Mouse (Mus musculus): ENCODE data around the gene Csf2ra. TPM values are rescaled to one million over a fixed set of nuclear protein-coding genes. Genes with fewer than 3 reads are reported as not detected.
A peak's percentile ranks its signal among the peaks of the same experiment; 100 is the strongest.
"Not testable (repeated sequence)": the region's sequence is repeated elsewhere in the genome, so short reads cannot be mapped to it uniquely, and the experiment has no call there.

The Csf2ra gene
- total RNA-seq (2021) = 1 to 10 TPM; 1.4 to 1.5 TPM
- long read RNA-seq, experiment 1, partial matches to known transcripts = 0 of 3 reads
- long read RNA-seq, experiment 1, other reads (novel, unspliced or antisense) = 3 of 3 reads
- long read RNA-seq, experiment 2, partial matches to known transcripts = 0 of 1 reads
- long read RNA-seq, experiment 2, other reads (novel, unspliced or antisense) = 1 of 1 reads

DNA sequence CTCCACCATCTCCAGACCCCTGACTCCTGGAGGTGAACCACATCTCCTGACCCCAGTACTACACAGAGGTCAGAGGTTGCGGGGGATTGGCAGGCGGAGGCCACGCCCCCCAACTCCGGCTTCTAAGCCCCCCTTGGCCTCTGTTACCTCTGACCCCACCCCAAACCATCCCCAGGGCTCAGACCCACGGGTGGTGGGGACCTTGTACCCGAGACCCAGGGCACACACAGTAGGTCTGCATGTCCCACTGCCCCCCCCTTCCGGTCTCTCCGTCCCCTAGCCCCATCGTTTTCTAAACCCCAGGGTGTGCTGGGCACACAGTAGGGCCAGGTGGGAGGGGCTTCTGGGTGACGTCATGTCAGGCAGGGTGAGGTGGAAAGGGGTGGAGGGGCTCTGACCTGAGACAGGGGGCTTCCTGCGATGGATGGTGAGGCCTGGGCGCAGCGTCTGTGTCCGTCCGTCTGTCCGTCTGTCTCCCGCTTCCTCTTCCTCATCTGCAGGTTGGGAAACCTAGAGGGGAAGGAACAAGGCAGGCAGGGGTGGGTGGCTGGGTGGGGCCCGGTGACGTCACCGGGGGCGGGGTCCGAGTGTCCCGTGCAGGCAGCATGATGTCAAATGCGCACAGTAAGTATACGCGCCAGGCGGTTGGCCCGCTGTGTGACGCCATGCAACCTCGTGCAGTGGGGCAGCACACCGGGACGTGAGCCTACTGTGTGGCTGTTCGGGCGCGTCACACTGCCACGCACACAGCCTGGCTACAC, at the start of gene Csf2ra:
Gene Csf2ra, minus strand, starts transcription at position 489 of the 761 bp plus-strand sequence.
- intact Hi-C loops (cut with DNase I) = no loop called here
- no peak for TF ChIP-seq CTCF (IDR thresholded peaks at IDR 0.05)
- peak; percentile 30 for DNase-seq
- Histone ChIP-seq H3K4me3 (peak within 1 kb of the TSS; percentile 71), H3K27ac (peak within 1 kb of the TSS; percentile 46)

DNA sequence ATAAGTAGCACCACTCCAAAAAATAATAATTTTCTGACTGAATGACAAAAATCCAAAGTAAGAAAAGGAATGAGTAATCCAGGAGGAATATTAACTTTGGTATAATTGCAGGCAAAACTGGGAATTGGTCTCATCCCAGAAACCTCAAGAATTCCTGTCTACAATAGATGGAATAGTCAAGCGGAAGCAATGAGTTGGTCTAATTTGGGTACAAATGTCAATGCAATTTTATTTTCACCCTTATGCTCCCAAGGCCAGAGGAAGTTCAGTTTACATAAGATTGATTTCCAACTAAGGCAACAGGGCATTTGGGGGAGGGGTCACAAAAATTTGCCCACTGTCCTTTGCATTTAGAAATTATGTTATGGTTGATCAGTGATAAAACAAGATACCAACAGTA, 47.2 kb upstream of the Csf2ra start:
- H3K4me3 ChIP-seq = no peak overlapping the region
- intact Hi-C loops (cut with DNase I) = no loop called here
- H3K27ac ChIP-seq = no peak overlapping the region
- no peak for TF ChIP-seq CTCF (IDR thresholded peaks at IDR 0.05)
- DNase-seq = no peak

DNA sequence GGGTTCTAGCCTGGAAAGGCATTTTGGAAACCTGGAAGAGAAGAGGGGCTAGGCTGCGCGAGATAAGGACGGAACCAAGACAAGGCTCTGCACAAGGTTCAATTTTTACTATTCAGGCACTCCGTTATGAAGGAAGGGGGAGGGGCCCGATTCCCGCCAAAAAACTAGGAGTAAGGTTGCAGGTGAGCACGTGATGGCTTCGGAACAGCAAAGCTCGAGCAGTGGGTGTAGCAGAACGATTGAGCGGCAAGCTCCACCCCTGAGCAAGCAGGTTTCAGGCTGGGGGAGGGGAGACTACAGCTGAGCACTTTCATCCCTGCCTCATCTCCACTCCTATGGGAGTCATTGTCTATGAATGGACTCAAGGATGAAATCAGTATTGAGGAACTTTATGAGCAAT, 40.9 kb upstream of the Csf2ra start:
- H3K27ac ChIP-seq; H3K4me3 ChIP-seq; intact Hi-C loops (cut with DNase I); DNase-seq: not testable (repeated sequence)

DNA sequence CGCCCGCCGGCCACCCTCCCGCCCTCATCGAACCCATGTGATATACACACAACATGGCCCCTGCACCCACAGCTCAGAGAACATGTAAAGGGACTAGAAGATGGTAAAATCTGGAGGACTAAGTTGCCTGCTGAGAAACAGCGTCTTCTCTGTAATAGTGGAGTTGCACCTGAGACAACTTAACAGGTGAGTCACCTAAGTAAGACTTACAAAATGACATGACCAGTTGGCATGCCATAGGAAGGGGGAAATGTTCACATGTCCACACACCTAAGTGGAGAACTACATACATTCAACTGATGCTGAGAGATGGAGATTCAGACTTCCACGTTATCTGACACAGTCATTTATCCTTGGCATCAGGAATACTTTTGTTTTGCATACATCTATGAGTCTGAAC, 38.9 kb upstream of the Csf2ra start:
- DNase-seq = no peak
- no peak for TF ChIP-seq CTCF (IDR thresholded peaks at IDR 0.05)
- Histone ChIP-seq H3K4me3 (no peak overlapping the region), H3K27ac (no peak overlapping the region)
- intact Hi-C loops (cut with DNase I) = no loop called here

DNA sequence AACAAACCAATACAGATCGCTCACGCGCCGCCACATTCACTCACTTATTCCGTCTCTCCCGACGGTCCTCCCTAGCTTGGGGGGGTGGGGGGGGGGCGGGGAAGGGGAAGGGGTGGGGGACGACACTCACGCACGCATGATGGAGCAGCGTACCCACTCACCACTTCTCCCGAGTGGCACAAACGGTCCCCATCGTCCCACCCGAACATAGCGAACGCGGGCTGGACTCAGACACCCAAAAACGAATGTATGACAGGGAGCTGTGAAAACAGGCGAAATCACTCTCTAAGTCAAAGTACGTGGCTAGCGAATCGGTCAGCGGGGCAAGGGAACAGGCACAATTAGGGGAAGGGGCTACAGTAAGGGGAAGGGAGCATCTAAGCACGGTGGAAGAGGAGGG, 38.4 kb upstream of the Csf2ra start:
- Histone ChIP-seq H3K4me3 (no peak overlapping the region), H3K27ac (no peak overlapping the region)
- intact Hi-C loops (cut with DNase I) = no loop called here
- no peak for DNase-seq
- no peak for TF ChIP-seq CTCF (IDR thresholded peaks at IDR 0.05)

DNA sequence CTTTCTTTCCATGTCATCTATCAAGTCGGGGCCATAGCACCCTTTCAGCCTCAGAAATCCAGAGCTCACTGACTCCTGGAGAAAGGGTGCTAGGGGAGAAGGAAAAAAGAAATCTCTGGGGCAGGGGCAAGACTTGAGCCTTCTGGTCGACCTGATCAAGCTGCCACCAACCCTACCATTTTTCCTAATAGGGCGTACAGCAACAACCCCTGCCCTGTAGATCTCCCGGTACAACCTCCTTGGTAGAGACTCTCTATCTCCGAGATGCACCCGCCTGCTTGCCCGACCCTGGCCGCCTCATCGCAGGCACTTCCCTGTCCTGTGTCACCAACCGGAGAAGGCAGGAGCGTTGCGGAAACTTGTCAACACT, 38.0 kb upstream of the Csf2ra start:
- Histone ChIP-seq H3K27ac (no peak overlapping the region), H3K4me3 (no peak overlapping the region)
- peak; percentile 30 for DNase-seq
- intact Hi-C loops (cut with DNase I) = no loop called here
- TF ChIP-seq CTCF (IDR thresholded peaks at IDR 0.05) = no peak

DNA sequence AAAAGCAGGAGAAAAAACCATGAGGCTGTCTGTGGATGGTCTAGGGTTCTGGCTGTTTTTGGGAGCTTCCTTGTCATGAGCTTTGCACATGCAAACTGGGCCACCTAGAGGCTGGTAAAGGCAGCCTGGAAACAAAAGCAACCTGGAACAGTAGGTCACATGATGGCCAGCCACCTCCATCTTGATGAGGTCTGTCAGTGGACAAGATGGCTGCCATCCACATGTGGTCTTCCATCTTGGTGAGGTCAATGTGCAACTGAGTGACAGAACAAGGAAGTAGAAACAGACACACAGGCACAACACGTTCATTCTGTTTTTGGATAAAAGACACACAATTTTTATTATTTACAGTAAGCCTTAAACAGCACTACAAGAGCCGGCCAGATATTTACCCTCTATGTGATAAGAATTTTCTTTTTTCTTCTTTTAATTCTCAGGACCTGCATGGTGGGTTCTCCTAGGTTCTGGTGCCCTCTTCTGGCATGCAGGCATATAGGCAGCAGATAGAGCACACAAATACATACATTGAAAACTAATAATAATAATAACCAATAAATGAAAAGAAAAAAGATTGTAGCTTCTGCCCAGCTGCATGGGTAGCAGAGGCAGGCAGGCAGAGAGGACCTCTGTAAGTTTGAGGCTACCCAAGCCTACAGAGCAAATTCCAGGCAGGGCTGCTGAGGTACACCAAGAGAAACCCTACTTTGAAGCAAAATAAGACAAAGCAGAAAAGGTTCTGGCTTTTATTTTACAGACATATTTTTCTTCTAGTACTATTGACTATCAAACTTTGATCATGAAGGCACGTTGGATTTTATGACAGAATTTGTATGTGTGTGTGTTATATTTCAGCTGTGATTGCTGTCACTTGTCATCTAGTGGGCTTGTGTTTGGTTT, 37.4 kb upstream of the Csf2ra start:
- no peak overlapping the region for H3K4me3 ChIP-seq
- peak; percentile 31 for TF ChIP-seq CTCF (IDR thresholded peaks at IDR 0.05)
- DNase-seq = peak; percentile 25
- intact Hi-C loops (cut with DNase I) = no loop called here
- no peak overlapping the region for H3K27ac ChIP-seq

DNA sequence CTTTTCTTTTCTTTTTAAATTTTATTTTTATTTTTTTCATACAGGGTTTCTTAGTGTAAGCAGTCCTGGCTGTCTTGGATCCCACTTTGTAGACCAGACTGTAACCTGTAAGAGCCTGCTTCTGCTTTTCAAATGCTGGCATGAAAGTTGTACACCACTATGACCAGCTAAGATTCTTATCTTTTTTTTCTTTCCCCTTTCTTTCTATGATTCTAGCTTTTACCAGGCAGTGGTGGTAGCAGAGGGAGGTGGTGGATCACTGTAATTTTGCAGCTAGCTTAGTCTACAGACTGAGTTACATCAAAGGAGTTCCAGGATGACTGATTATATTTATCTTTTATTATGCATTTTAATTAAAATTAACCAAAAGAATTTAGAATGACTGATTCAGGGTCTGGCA, 36.7 kb upstream of the Csf2ra start:
- no peak for DNase-seq
- no peak for TF ChIP-seq CTCF (IDR thresholded peaks at IDR 0.05)
- Histone ChIP-seq H3K4me3 (no peak overlapping the region), H3K27ac (no peak overlapping the region)
- intact Hi-C loops (cut with DNase I) = no loop called here

DNA sequence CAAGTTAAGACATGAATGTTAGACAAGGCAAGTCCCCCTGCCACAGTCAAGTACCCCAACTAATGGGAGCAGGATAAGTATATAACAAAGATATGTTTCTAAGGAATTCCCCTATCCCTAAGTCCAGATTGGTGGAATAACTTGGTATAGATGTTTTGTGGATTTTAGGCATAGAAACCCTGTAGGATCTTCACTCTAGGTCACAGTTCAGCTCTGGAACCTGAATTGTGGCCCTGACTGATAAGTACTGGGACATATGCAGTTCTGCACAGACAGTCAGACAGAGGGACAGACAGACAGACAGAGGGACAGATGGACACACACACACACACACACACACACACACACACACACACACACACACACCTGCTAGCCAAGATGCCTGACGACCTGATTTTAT, 36.0 kb upstream of the Csf2ra start:
- intact Hi-C loops (cut with DNase I) = no loop called here
- Histone ChIP-seq H3K4me3 (no peak overlapping the region), H3K27ac (no peak overlapping the region)
- TF ChIP-seq CTCF (IDR thresholded peaks at IDR 0.05) = no peak
- DNase-seq = no peak

DNA sequence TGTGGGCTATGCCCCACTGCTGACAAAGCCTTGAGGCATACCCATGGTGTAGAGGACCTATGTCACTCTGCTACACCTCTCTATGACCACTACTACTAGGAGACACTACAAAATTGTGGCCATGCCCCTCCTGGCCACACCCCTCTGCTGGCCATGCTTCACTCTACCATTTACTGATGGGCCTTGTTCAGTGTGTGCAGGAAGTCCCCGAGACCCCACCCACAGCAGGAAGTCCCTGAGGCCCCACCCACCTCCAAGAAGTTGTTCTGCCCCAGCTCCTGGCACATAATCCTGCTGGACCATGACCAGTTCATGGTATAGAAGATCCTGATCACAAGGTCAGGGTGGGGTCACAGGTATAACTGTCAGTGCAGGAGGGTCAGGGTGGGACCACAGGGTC, 33.0 kb upstream of the Csf2ra start:
- no peak for TF ChIP-seq CTCF (IDR thresholded peaks at IDR 0.05)
- no peak for DNase-seq
- intact Hi-C loops (cut with DNase I) = no loop called here
- Histone ChIP-seq H3K4me3 (no peak overlapping the region), H3K27ac (no peak overlapping the region)

DNA sequence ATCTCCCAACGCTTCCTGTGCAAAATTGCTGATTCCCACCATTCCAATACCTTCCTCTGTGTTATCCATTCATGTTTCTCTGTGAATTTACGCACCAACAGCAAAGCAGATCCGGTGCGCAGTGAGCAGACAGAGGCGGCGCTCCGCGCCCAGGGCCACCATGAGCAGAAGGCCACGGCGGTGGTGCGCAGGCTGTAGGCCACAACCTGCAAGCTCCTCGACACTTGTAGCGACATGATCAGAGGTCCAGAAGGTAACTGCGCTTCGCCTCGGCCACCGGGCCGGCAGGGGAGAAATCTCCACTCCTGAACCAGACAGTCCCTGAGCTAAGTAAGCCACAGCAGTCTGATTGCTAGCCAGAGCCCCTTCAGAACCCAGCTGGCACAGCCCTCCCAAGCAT, 29.5 kb upstream of the Csf2ra start:
- H3K27ac ChIP-seq = no peak overlapping the region
- no peak for TF ChIP-seq CTCF (IDR thresholded peaks at IDR 0.05)
- no peak overlapping the region for H3K4me3 ChIP-seq
- intact Hi-C loops (cut with DNase I) = no loop called here
- DNase-seq = no peak

DNA sequence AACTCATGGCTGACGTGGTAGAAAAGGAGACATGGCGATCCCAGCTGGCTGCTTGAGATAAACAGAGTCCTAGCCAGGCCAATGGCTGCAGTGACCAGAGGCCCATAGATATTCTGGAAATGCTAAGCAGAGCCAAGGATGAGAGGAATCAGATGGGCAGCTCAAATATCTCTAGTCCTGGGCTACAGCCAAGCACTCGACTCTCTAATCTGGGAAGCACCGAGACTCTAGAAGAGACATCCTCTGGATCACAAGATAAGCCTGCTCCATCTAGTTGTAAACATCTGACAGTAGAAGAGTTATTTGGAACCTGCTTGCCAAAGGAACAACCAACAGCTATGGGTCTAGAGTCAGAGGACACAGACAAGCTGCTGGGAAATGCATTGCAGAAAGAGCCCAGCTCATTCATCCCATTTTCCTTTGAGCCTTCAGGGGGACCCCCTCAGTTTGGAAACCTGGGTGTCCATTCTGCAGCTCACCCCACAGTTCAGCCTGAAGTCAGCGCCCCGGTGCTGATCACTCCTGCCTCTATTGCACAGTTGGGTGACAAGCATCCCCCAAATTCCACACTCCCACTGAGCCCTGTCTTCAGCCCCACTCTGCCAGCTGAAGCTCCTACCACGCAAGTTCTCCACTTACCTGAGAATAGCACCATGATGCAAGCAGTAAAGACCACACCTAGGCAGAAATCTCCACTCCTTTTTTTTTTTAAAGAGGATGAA, 28.1 kb upstream of the Csf2ra start:
- no peak for TF ChIP-seq CTCF (IDR thresholded peaks at IDR 0.05)
- no peak overlapping the region for H3K27ac ChIP-seq
- no peak for DNase-seq
- intact Hi-C loops (cut with DNase I) = no loop called here
- H3K4me3 ChIP-seq = no peak overlapping the region

DNA sequence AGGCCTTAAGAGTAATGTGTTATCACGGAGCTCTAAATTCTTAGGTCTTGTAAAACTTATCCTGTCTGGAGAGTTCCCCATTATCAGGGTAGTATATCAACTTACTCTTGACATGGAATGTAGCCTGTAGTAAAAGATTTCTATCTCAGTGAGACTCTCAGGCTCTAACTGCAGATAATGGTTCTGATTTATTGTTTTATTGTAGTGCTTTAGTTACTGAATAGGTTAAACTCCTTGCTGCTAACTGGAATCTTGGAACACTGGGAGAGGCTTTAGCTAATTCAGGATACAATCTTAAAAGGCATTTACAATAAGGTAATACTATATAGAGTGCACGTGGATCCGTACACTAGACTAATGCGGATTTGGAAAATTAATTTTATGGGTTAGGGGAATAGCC, 19.1 kb upstream of the Csf2ra start:
- H3K27ac ChIP-seq; H3K4me3 ChIP-seq; intact Hi-C loops (cut with DNase I); DNase-seq: not testable (repeated sequence)

All from gastrocnemius, adult 2 months (tissue).